Mouse (Mus musculus) gastrocnemius, adult 2 months (tissue): ENCODE data around the gene Fads3. TPM values are rescaled to one million over a fixed set of nuclear protein-coding genes. Genes with fewer than 3 reads are reported as not detected.

Experiments
- DNase-seq: peaks from one replicate; pipeline ENCODE4 v3.0.0; 2022
- H3K27ac ChIP-seq: fragments of 200-600 bp; 2 replicates; pipeline ENCODE4 v1.8.1; 2022; ENCODE audit warnings: mild to moderate bottlenecking
- H3K4me3 ChIP-seq: fragments of 200-600 bp; 2 replicates; pipeline ENCODE4 v1.8.1; 2022; ENCODE audit warnings: mild to moderate bottlenecking, moderate library complexity
- CTCF ChIP-seq: fragments of 200-600 bp; IDR thresholded peaks from 2 replicates; pipeline ENCODE4 v1.8.1; 2022; ENCODE audit warnings: antibody characterized with exemption, mild to moderate bottlenecking, moderate library complexity
- intact Hi-C: fragments of 180-260 bp; cut with DNase I; formaldehyde crosslinking; loops from one replicate; pipeline ENCODE4 v1.15.1; 2025
- total RNA-seq, 2 experiments: library from RNA; stranded (reverse); gene quantifications; 2 replicates each; pipeline ENCODE4 v1.2.3; 2021

Fads3 gene
- total RNA-seq, 2 experiments from 2014 or later, result 2.2 to 2.3 TPM

DNA sequence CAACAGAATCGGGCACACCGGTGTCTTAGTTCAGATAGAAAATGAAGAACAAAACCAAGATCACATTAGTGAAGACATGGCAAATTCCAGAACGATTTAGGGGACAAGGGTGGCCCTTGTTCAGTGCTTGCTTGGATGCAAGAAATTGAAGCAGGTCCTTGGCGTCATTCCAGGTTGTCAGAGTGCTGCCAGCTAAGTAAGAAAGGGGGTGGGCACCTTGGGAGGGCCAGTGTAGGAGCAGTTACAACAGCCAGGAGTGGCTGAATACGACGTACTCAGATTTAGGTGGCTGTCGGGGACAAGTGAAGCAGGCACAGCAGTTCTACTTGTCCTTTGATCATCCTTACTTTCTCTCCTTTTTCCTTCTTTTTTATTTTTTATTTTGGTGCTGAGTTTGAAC lies 26.3 kb downstream of the Fads3 start:
- no peak overlapping the region for H3K27ac ChIP-seq
- no peak for TF ChIP-seq CTCF
- intact Hi-C loops, result no loop called here
- no peak for DNase-seq
- no peak overlapping the region for H3K4me3 ChIP-seq

DNA sequence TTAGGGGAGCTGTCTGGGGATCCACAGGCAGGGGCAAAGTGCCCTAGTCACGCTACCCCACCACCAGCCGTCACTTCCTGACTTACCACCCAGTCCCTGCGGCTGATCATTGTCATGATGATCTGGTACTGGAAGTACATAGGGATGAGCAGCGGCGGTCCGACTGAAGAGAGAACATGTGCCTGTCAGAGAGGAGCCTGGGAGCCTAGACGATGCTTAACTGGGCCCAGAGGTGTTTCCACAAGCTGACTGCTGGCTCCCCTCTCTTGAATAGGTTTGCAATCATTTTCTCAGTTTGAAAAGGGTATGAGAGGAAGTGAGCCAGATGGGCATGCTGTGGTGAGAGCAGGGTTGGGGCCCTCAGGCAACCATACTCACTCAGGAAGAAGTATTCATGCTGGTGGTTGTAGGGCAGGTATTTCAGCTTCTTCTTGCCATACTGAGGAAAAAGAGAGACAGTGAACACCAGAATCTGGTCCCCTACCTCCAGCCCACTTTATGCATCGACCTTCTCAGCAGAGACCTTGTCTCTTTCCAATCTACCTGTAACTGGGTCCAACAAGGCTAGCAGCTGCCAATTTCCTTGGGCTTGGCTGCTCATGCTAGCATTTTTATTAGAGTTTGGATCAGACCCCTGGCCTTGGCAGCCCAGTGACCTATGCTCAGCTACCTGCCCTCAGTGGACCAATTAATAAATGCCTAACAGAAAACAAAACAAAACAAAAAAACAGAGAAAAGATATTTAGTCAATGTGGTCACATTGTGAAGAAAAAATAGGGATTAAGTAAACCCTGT lies 29.0 kb downstream of the Fads3 start:
- H3K4me3 ChIP-seq, result no peak overlapping the region
- DNase-seq, result no peak
- TF ChIP-seq CTCF, result no peak
- intact Hi-C loops, result no loop called here
- no peak overlapping the region for H3K27ac ChIP-seq

DNA sequence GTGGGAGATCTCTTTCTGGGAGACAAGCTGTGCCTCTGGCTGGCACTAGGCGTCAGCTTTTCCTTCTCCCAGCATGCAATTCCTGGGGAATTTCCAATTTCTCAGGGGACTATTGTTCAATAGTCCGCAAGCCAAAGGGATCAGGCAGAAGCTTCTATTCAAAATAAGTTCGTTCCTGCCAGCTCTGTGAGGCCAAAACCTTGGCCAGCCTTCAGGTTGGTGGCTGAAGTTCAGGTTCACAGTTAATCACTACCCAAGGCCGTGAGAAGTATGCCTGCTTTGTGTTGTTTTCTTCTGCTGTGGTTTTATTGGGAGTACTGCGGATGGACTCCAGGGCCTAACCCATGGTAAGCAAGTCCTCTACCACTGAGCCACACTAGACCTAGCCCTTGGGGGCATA lies 29.8 kb downstream of the Fads3 start:
- Histone ChIP-seq H3K4me3 (no peak overlapping the region), H3K27ac (peak overlapping the region; percentile 40; the same call in 1 of the 2 replicates)
- DNase-seq, result no peak
- intact Hi-C loops, result no loop called here
- no peak for TF ChIP-seq CTCF

DNA sequence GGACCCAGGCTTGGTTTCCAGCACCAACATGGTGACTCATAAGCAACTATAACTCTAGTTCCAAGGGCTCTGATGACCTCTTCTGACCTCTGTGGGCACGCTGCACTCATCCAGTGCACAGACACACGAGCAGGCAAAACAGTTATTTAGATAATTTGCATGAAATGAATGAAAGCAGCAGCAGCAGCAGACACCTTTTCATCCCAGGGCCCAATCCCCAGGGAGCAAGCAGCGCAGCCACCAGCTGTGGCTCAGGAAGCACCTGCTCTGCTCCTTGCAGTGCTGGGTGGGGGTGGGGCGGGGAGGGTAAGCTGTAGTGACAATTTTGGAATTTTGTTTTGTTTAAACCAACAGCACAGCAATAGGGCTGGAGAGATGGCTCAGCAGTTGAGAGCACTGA lies 30.5 kb downstream of the Fads3 start:
- DNase-seq, result no peak
- H3K27ac ChIP-seq, result peak overlapping the region; percentile 40; the same call in 1 of the 2 replicates
- intact Hi-C loops, result no loop called here
- no peak for TF ChIP-seq CTCF
- H3K4me3 ChIP-seq, result no peak overlapping the region

DNA sequence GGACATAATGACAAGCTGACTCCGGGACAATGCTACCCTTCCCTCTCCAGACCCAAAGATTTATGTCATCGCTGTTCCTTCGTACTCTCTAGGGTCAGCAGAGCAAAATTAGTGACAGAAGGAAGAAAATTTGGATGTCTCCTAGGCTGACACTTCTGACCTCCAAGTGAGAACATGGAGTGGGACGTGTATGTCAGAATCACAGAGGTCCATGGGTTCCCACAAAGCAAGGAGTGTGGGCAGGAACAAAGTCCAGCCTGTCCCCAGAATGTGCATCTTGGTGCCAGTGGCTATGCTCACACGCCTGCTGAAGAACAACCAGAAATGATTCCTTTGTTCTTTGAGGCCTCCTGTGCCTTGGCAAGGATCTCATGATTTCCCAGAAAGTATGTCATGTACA lies 31.8 kb downstream of the Fads3 start:
- H3K27ac ChIP-seq, result no peak overlapping the region
- no peak overlapping the region for H3K4me3 ChIP-seq
- no peak for DNase-seq
- TF ChIP-seq CTCF, result no peak
- intact Hi-C loops, result no loop called here

DNA sequence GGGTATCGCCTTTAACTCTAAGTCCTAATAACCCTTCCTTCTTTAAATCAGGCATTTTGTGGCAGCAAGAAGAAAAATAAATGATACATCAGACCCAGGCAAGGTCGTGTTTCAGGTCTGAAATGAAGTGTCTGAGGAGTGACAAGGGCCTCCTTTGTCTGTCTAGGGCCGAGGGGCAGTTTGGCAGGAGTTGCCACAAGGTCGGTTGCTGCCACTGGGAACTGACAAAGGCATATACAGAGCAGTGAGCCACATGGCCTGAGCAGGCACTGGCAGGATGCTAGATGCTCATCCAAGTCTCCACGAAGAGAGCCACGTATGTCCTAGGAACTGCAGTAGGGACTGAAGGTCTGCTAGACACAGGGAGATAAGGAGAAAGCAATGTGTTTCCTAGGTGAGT lies 37.0 kb downstream of the Fads3 start:
- no peak for DNase-seq
- intact Hi-C loops, result no loop called here
- H3K4me3 ChIP-seq, result no peak overlapping the region

DNA sequence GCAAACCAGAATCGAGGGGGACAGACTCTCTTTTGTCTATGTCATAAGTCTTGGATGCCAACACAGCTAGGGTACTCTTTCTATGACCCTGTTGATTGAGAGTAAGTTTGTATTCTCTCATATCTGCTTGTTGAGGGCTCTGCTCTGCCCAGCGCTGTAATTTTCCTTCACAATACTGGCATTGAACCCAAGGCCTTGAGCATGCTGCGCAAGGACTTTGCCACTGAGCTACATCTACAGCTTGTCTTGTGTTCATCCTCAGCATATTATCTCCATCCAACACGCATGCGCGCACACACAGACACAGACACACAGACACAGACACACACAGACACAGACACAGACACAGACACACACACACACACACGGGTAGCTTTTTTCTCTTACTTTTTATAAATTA lies 39.0 kb downstream of the Fads3 start:
- intact Hi-C loops, result no loop called here
- no peak overlapping the region for H3K4me3 ChIP-seq
- H3K27ac ChIP-seq, result no peak overlapping the region
- DNase-seq, result no peak
- TF ChIP-seq CTCF, result no peak

More for the DNA sequence above, 37.0 kb downstream of the Fads3 start:
- H3K27ac ChIP-seq, result no peak overlapping the region
- no peak for TF ChIP-seq CTCF

DNA sequence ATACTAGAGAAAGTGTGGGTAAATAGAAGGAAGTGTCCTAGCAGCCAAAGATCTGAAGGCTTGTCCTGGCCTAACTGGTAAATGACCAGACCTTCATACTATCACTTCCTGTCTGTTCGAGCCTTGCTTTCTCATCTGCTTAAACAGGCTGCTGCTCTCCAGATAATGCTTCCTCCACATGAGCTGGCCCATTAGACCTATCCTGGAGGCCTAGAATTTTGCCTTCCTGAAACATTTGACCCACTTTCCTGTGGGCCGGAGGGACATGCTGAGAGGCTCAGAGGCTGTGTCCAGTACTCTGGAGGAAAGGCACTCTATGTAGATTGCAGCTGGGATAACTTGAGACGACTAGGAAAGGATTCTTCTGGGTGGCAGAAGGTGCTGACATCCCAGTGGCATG lies 40.7 kb downstream of the Fads3 start:
- intact Hi-C loops, result no loop called here
- DNase-seq, result no peak
- Histone ChIP-seq H3K27ac (peak overlapping the region; percentile 44), H3K4me3 (no peak overlapping the region)
- TF ChIP-seq CTCF, result no peak

DNA sequence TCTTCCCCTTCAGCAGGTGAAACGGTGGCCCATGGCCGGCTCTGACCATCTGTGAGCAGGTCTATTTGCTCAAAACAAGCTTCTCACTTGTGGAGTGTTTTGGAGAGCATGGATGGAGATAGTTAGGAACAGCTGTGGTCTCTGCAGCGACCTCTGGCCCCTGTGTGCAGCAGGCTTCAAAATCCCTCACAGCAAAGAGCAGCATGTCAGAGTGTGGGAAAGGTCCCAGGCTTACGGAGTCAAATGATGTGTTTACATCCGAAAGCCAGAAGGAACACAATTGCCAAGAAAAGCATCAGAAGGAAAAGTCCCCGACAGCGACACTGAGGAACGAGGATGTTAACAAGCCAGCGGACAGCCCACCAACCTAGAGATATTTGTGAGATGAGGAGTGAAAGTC lies 44.1 kb downstream of the Fads3 start:
- DNase-seq, result no peak
- intact Hi-C loops, result no loop called here
- no peak for TF ChIP-seq CTCF
- Histone ChIP-seq H3K27ac (no peak overlapping the region), H3K4me3 (no peak overlapping the region)

DNA sequence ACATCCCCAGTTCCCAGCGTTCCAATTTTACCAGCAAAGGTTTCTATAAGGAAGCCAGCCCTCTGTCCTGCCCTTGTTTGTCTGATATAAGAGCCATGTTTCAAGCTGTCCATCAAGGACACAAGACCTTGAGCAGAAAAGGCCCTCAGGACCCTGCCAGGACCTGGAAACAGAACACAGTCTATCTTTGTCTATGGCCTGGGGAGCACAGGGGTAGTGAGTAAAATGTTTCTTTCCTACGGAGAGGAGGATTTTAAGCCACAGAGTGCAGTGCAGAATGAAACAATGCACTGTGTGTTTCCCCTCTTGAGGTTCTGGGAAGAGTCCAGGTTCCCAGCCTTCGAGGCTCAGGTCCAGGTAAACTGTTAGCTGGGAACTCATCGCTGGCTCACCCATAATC lies 45.6 kb downstream of the Fads3 start:
- DNase-seq, result no peak
- no peak overlapping the region for H3K27ac ChIP-seq
- no peak for TF ChIP-seq CTCF
- intact Hi-C loops, result no loop called here
- no peak overlapping the region for H3K4me3 ChIP-seq

DNA sequence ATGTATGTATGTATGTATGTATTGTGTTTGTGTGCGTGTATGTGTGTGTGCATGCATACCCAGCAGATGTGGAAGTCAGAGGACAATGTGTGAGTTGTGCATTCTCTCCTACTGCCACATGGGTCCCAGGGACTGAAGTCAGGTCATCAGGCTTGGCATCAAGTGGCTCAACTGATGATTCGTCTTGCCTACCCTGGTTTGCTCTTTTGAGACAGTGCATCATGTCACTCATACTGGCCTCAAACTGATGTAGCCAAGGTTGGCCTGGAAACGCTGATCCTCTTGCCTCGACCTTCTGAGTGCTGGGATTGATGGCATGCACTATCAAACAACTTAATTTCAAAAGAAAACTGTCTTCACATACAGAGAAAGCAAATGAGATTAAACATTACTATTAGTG lies 52.5 kb downstream of the Fads3 start:
- TF ChIP-seq CTCF, result no peak
- H3K4me3 ChIP-seq, result no peak overlapping the region
- intact Hi-C loops, result no loop called here
- DNase-seq, result no peak
- H3K27ac ChIP-seq, result no peak overlapping the region

DNA sequence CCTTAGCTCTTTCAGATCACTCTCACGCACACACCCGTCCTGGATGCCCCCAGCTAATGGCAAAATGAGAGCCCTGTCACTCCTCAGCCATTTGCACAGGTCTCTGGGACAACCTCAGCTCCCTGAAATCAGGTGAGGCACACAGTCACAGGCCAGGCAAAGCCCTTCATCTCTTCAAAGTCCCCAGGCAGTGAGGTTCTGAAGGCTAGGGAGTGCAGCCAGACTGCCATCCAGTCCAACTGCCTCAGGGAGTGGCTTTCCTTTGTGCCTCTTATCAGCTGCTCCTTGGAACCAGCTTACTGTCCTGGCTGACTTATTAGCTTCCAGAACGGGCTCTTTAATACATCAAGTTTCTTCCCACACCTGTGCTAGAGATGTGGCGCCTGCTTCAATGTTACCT lies 53.3 kb downstream of the Fads3 start:
- intact Hi-C loops, result no loop called here
- no peak overlapping the region for H3K27ac ChIP-seq
- no peak for TF ChIP-seq CTCF
- H3K4me3 ChIP-seq, result no peak overlapping the region
- no peak for DNase-seq

DNA sequence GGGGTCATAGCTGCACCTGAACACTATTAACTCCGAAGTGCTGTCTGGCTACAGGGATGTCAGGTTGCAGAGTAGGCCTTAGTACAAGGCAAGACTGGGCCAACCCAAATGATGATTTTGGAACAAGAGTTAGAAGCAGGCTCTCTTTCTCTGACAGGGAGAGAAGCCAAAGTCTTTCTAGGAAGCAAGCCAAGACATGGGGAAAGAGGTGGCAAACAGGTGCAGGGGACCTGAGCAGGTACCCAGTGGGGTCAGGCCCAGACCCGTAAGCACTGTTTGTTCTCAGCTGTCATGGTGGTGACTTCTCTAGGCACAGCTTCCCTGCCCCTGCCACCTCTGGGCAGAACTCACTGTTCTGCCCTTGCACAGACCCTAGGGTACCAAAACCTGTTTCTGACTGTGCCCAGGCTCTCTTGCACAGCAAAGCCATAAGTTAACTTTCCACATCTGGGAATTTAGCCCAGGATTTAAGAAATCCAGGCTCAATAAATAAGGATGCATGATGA lies 55.1 kb downstream of the Fads3 start:
- TF ChIP-seq CTCF, result no peak
- no peak for DNase-seq
- intact Hi-C loops, result no loop called here
- Histone ChIP-seq H3K27ac (no peak overlapping the region), H3K4me3 (no peak overlapping the region)

DNA sequence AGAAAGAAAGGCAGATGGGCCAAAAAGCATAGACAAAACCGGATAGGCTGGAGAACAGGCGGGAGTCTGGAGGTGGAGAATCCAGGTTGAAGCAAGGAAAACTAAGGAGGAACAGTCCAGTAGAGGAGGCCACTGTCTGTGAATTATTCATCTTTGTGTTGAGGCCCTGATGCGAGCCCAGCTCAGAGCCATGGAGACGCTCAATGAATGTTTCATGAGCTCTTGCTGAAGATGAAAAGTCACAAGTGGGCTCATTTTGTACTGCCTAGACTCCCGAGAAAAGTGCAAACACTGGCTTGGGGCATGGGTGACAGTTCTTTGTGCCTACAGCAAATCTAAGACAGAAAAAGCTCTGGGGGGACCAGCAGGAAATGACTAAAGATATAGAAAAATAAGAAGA lies 56.5 kb downstream of the Fads3 start:
- H3K4me3 ChIP-seq, result no peak overlapping the region
- TF ChIP-seq CTCF, result no peak
- H3K27ac ChIP-seq, result no peak overlapping the region
- no peak for DNase-seq
- intact Hi-C loops, result no loop called here
